Mouse (Mus musculus) thymus, postnatal 25 days (tissue): ENCODE results near the gene Gm17359.
"Not testable (repeated sequence)": the region's sequence is repeated elsewhere in the genome, so short reads cannot be mapped to it uniquely, and the experiment has no call there.

Experiments
- DNase-seq: peaks from one replicate; pipeline ENCODE4 v3.0.0; 2022

The Gm17359 gene

DNA sequence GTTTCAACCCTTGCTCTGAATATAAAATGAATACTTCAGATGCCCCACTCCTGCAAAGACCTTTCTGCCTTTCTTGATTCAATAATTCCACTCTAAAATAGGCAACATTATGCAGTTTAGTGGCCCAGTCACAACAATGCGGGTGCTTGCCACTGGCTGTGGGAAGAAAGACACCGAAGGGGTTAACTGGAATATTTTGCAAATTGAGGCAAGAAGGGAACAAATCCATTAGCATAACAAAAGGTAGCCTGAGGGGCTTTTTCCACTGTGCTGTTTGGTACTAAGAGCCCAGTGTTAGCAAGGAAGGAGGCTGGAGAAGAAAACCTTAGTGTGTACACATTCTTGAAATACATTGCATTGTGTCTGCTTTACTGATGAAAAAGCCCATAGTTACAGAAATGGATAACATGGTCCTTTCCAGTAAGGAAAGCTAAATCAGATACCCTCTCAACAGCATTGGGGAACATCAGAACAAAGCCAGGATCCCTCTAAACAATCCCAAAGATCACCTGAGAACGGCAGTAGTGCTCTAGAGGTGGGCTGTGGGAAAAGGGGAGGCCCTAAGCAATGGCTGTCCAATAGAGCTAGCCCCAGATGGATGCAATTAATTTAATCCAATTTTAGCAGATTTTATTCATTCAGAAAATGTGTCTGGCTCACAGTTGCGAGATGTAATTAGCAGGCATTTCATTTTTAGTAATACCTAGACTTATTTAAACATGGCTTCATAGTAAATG is 80.7 kb downstream of the Gm17359 start:
- no peak for DNase-seq

DNA sequence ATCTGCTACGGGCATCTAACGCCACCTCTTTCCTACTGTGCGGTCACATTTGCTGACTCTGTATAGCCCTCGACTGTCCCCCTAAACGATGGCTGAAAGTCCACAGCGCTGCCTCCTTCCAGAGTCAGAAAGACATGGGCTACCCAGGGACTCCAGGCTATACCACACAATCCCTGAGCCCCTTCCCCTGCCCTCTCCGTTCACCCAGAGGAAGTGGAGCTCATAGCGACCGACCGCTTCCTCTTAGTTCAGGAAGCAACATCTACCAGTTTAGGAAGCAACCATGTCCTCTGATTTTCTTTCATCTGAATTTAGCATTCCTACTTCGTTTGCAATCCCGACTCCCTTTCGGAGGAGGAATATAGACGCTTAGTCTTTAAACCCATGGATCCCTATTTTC is 82.5 kb downstream of the Gm17359 start:
- DNase-seq, result no peak

DNA sequence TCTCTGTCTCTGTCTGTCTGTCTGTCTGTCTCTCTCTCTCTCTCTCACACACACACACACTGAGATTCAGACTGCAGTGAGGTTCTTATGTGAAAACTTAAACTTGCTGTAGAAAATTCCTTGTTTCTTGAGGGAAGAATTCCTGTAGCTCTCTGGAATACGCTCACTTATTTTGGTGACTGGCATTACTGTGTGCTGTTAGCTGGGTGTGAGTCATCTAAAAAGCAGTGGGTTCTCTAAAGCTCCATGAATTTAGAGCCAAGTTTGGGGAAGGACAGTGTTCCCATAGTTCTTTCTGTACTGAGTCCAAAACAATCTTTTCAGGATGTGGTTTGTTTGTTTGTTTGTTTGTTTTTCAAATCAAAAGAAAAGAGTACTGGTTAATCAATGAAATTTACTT is 89.0 kb downstream of the Gm17359 start:
- no peak for DNase-seq

DNA sequence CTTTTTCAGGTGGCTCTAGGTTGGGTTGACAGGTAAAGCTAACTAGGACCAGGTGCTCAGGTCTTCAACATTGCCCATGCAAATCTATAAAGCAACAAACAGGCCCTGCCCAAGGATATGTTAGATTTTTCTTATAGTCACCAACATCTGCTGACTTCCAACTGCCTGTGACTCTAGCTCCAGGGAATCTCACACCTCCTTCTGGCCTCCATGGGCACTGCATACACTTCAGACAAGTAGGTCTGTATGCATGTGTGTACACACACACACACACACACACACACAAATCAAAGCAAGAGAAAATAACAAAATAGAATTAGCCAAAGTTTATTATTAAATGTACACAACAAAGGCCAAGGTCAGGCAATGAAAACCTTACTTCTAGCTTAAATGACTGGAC is 97.1 kb downstream of the Gm17359 start:
- DNase-seq, result no peak

DNA sequence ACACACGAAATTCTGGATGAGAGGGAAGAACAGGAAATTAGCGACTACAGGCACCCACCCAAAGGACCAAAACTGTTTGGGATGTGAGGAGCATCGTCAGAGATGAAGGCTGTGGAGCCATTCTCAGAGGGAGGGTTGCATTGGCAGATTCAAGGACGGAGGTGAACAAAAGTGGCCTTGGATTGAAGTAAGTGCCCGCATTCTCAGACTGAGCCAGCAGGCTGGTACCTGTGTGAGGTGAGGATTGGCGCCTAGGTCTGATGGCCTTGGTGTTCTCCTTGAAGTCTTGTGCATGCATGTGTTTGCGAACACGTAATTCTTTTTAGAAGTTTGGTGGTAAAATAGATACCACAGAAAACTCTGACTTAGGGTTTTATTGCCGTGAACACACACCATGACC is 98.0 kb downstream of the Gm17359 start:
- no peak for DNase-seq

DNA sequence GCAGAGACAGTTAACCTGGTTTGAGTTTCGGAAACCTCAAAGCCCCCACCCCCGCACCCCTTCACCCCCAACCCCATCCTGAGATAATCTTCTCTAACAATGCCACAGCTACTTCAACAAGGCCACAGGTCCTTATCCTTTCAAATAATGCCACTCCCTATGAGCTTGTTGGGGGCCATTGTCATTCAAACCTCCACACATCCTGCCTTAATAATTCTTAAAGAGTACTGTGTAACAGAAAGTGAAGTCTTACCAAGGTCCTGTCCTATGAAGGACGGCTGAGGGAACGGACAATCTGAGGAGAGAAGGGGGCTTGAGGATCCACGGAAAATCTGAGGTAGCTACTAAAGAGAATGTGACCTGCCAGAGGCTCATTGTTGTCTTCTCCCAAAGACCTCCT is 98.5 kb downstream of the Gm17359 start:
- no peak for DNase-seq

DNA sequence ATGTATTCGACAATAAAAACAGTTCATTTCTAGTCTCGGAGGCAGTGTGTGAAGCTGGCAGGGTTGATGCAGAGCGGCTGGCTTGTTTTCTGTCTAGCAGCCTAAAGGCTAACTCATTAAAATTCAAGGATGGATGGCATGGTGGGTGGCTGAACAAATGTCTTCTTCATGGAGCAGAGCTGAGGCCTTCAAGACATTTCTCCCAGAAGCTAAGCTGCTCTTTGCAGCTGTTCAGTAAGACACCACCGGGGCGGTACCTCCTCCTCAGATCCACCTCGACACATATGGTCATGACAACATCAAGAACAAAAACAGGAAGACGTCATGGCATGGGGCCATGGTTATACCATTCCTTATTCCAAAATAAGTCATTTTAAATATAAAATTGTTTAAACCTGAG is 99.7 kb downstream of the Gm17359 start:
- DNase-seq, result no peak

DNA sequence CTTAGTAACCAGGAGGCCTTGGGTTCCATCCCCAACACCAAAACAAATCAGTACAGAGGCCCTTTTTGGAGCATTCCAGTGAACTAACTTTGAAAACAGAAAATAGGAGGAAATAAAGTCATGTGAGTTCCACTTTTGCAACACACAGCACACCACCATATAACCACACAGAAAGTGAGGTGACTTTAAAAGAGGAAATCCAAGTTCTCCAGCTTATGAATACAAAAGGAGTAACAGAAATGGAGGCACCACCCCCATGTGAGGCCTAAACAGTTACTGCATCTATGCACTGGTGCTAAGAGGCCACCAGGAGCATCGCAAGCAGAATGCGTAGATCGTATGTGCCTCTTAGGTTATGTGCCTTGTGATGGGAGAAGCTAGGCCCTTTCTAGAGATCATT is 101.8 kb downstream of the Gm17359 start:
- no peak for DNase-seq

DNA sequence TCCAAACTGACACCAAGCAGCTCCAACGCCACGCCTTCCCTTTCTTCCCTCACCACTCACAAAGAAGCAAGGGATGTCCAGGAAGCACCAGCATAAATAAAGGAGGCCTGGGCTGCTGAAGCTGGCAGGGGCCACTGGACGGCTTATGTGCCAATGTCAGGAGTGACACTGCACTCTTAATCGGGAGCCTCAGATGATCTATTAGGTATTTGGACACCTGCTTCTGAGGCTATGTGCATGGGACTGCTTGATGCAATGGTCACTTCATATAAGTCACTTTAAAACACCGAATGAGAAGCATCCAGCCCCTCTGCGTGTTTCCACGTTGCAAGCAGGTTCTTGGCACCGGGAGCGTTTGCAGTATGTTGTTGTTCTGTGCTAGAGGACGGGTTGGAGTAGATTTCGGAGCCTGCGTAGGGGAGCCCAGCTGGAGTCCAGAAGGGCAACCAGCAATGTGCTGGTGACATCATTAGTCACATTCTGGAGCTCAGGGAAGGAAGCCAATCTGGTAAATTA is 104.6 kb downstream of the Gm17359 start:
- DNase-seq, result no peak

DNA sequence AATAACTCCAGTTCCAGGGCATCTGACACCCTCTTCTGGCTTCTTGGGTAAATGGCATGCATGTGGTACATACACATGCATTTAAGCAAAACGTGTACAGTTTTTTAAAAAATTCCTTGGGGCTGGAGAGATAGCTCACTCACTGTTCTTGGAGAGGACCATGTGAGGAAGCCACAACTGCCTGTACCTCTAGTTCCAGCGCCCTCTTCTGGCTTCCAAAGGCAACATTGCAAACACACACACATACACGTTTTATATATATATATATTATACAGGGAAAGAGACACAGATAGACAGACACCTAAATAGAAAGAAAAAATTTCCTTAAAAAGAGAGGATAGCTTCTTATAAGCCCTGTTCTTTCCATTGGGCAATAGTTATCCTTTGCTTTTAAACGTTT is 107.4 kb downstream of the Gm17359 start:
- no peak for DNase-seq

DNA sequence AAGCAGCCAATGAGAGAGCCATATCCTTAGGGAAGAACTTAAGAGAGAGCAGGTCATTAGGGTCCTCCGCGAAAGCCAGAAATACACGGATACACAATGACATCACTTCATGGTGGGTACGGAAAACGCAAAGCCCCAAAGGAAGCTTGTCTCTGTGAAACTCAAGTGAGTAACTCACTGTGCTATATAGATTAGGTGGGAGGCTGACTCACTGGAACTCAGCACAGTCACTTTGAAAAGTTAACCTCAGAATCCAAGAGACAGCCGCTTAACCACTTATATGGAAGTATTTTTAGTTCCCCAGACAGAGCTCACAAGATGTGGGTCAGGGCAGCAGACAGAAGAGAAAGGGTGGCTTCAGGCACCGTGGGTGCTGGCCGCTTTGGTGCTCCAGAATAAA is 108.6 kb downstream of the Gm17359 start:
- DNase-seq, result no peak

DNA sequence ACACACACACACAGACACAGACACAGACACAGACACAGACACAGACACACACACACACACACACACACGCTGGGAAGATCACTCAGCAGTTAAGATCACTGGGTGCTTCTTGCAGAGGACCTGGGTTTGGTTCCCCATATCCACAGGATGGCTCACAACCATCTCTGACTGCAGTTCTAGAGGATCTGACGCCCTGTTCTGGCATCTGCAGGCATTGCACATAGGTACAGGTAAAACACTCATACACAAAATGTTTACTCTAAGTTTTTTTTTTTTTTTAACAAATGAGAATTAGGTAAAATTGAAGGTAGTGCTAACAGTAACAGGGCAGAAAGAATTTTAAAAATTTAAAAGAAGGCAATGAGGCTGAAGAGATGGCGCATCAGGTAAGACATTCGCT is 109.7 kb downstream of the Gm17359 start:
- no peak for DNase-seq

DNA sequence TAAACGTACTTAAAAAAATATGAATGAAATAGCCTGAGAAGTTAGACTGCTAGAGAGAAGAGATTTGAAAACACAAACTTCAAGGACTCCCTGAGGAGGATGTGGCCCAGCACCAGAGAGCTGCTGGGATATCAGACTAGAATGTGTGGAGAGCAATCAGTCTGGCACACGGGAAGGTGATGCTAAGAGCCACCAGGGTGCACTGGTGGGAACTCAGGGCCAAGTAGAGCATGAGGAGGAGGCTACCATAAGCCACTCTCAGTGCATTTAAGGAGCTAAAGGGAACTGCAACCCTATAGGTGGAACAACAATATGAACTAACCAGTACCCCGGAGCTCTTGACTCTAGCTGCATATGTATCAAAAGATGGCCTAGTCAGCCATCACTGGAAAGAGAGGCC is 110.2 kb downstream of the Gm17359 start:
- not testable (repeated sequence) for DNase-seq

DNA sequence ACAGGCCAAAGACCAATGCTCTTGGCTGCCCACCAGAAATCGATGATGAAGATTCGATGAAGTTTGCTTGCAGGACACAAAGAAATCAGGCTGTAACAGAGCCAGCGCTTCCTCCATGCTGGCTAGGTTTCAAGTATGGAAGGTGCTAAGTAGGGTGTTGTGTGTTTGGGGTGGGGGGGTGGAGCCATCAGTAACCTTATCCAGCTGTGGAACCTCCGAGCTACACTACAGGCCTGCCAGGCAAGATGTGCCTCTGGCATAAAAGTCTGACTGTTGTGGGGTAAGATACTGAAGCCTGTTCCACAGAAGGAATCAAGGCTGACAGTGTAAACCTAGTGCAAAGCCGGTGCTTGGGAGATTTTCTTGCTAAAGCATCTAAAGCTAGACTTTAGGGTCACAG is 112.0 kb downstream of the Gm17359 start:
- DNase-seq, result no peak

DNA sequence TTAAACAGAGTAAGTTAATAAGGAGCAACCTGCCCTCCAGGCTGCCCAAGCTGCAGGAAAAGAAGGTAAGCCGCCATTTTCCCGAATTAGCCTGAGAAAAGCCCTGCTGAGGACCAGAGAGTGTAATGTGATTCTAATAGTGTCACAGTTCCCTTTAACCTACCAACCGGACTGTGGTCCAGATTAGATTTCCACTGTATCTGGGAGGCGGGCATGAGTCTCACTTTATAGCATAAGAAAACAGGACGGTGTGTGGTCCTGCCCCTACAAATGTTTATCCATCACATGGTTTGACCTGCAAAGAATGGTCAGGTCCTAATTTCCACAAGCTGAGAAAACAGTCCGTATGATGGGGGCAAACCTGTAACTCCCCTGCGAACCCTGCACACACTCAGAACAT is 112.9 kb downstream of the Gm17359 start:
- DNase-seq, result no peak

DNA sequence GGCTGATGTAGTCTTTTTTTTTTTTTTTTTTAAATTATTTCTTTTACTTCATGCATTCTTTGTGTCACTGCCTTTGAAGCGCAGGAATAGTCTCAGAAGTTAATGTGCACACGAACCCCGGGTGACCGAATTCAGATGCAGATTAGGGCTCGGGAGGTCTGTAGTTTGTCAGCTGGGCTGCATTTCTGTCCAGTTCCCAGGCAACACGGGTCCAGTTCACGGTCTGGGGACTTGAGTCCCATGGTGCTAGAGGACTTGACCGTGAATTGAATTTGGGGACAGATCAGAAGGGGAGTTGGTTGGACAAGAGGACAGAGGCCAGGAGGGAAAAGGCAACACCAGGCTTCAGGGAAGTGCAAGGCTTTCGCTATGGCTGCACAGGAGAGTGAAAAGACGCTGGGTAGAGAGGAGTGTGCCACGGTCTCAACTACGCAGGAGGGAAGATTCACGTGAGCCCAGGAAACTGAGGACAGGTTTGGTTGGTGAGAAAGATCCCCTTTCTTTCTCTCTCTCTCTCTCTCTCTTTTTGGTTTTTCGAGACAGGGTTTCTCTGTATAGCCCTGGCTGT is 116.3 kb downstream of the Gm17359 start:
- no peak for DNase-seq

DNA sequence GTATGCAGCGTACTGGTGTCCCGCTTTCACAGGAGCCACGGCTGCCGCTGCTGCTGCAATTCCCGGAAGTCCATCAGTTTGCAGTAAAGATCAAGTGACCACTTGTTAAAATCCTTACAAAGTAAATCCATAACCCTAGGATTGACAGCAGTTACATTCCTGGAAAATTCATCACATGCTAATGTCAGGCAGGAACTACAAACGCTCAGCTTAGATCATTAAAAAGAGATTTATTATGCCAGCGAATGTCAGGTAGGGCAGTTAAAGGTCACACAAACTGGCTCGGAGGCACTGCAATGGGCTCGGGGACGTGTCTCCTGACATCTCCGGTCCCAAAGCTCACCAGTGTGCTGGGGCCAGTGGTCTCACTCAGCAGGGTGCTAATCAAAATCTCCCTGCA is 119.3 kb downstream of the Gm17359 start:
- no peak for DNase-seq

DNA sequence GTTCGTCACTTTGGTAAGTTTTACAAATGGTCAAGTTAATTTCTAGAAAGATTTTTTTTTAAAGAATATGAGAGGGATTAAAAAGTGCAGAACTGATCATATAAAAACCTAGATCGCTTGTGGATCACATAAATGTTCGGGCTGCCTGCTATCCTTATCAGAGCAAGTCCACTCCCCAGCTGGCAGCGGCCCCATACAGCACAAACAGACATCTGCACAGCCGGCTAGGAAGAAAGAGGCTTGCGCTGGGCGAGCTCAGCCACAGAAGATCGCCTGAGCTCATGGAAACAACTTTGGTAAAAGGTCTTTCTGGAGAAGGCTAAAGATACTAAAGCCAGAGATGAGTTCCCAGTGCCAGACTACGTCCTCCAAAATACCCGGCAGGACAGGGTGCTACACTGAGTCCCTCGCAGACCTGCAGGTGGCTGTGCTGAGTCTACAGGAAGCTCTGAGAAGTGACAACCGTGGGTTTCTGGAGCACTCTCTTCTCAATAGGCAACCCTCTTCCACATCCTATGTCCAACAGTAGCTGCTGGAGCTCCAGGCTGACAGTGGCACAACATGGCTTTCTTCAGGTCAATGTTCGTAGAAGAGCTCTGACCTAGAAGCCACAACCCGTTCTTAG is 122.3 kb downstream of the Gm17359 start:
- no peak for DNase-seq

DNA sequence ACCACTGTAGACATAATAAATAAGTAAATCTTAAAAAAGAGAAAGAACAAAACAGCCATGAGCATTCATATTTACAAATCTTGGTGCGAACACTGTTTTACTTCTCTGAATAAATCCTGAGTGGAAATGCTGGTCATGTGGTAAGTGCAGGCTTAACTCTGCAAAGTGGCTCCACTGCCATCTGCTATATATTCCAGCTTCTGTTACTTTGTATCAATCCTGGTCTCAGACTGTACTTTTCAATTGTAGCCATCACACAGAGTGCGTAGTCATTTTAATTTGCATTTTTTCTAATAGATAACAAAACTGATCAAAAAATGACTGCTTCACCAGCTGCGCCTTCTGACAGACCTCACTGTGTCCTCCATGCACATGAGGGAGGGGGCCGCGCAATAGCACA is 133.0 kb downstream of the Gm17359 start:
- DNase-seq, result no peak

DNA sequence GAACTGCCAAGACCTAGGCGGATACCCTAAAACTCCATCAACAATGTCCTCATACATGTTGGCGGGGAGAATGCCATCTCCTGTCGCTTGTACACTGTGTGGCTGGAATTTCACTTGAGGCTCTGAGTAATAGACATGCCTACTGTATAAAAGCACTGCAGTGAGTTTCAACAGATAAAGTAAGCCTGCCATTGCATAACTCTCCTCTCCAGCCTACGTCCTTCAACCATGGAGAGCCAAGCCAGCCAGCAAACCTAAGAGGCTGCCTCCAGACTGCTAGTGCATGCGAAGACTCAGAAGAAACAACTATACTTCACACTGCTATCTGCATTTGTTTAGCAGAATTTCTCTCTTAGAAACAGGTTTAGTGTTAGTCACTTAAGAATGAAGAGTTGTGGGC is 135.9 kb downstream of the Gm17359 start:
- no peak for DNase-seq

DNA sequence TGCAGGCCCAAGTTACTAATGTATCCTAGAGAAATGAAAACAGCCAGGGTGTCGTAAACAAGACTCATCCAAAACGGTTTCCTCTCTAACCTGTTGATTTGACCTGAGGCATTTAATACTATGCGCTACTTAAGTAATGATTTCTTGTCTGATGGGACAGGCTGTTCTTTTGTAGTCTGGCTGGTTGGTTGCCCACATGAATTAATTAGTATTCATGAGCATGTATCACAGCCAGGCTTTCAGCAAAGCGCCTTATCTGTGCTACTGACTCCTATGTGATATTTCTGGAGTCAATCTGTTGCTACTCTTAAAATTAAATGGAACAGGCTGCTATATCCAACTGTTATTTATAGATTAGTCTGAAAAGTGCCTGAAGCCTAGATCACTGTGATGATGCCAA is 138.4 kb downstream of the Gm17359 start:
- DNase-seq, result no peak

DNA sequence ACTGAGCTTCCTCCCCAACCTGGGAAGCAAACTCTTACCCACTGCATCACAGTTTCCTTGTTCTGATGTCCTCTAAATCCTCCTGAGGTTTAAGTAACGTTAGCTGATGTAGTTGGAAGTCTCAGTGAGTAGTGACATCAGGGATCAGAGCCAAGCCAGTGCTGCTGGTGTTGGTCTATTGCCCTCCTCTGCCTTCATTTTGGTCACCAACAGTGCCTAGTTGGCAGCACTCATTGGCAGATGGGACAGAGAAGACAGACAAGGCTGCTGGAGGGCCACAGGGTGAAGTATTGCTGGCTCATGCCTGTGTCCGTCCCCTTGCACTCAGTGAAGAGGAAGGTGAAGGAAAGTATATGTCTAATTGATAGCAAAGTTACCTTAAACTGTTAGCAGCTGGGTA is 139.5 kb downstream of the Gm17359 start:
- DNase-seq, result no peak

DNA sequence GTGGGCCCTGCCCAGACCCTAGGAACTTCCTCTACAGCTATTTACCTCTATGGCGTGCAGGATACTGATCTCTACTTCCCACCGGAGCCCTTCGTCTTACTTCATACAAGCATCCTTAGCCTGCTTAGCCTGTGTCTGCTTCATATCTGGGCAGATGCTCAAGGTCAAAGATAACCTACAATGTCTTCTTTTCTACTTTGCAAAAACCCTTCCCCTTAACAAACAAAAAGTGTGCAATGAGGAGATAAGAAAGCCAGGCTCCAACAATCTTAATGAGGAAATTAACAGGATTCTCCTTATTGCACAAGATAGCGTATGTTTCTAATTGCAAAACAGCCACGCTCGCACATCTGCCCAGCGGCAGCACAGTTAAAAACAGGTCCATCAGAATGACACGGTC is 141.9 kb downstream of the Gm17359 start:
- DNase-seq, result no peak

DNA sequence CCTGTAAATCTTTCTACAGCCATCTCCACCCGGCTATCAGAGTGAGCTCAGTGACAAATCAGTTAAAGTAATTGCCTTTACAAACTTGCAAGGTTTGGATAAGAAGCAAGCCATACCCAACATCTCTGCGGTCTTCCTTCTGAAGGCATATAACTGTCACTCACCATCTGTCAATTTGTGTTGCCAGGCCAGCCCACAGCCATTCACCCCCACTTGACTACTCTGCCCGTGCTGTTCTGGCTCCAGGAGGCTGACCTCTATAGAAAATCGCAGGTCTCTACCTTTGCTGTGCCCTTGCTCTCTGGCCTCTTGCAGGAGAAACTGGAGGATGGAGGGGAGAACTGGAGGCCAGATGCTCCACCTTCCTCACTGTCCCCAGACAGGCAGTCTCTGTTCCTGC is 142.4 kb downstream of the Gm17359 start:
- DNase-seq, result no peak
